Mouse (Mus musculus): ENCODE measurements around the gene Dmbx1.

Gene Dmbx1

GRCm38 (mm10) chr4:115938276-115939160, 1.2 kb downstream of the Dmbx1 start:
- peak; percentile 48 to 61 for DNase-seq

- DNase-seq: no peak
These were observed 2.4 kb downstream of the Dmbx1 start for GRCm38 (mm10) chr4:115937061-115937976.

DNA sequence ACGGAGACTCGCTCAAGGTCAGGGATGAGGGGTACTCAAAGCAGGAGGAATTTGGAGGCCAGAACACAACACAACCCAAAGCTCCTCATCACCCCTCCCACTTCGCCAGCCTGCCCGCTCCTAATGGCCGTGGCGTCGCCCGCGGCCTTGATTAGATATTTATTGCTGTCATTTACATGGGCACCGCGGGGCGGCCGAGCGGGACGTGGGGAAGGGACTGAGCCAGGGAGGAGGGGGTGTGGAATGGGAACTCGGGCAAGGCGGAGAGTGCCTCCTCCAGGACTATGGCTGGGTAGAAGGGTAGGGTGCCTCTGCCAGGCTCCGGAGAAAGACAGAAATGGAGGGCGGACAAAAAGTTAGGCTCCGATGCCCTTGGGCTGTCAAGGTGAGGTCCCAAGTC, 3.1 kb downstream of the Dmbx1 start:
- peak in 1 of 2 experiments; percentile 34 for DNase-seq

GRCm38 (mm10) chr4:115935835-115936581, 3.7 kb downstream of the Dmbx1 start:
- DNase-seq: peak in 1 of 2 experiments; percentile 22

DNA sequence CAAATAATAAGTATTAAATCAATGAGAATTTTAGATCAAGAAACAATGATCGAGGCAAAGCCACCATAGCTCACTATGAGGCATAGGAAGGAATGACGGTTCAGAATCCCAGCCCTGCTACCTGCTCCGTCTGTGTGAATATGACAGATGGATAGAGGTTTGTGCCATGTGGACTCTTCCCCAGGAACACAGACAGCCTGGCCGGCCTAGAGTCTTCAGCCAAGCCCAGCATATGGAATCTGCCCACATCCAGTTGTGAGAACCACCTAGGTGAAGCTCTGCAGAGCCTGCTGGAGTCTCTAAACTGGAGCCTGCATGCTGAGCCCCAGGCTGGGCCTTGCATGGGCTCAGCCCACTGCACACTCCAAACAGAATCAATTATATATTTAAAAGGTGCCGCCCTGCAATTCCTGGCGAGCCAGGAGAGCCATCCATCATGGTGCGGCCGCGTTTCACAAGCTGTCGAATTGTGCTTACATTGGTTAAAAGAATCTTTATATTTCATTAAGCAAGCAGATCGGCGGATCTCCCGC, 8.1 kb downstream of the Dmbx1 start:
- DNase-seq: no peak

GRCm38 (mm10) chr4:115927637-115928036, 12.1 kb downstream of the Dmbx1 start:
- DNase-seq: no peak

- DNase-seq: no peak
These were observed 16.4 kb downstream of the Dmbx1 start for GRCm38 (mm10) chr4:115923262-115923880.

GRCm38 (mm10) chr4:115922688-115923087, 17.0 kb downstream of the Dmbx1 start:
- no peak for DNase-seq

GRCm38 (mm10) chr4:115919911-115920310, 19.8 kb downstream of the Dmbx1 start:
- DNase-seq: peak in 1 of 2 experiments; percentile 48

GRCm38 (mm10) chr4:115911586-115911985, 28.1 kb downstream of the Dmbx1 start:
- no peak for DNase-seq

DNA sequence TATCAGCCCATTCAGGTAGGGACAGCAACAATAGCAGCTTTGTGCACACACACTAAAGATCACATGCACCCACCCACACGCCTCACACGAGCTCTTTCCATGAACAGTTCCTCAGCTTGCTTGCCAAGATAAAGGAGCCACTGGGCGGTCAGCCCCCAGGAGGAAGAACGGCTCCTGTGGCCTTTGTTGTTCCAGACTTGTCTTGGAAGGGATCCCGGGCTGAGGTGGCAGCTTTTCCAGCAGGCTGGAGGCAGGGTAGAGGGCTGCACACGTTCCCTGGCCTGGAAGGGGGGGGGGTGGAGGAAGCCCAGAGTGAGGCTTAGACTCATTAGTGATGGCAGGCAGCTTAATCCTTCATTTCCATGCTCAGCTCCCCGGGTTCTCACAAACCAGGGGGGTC, 31.1 kb downstream of the Dmbx1 start:
- DNase-seq: peak in 1 of 2 experiments; percentile 27

DNA sequence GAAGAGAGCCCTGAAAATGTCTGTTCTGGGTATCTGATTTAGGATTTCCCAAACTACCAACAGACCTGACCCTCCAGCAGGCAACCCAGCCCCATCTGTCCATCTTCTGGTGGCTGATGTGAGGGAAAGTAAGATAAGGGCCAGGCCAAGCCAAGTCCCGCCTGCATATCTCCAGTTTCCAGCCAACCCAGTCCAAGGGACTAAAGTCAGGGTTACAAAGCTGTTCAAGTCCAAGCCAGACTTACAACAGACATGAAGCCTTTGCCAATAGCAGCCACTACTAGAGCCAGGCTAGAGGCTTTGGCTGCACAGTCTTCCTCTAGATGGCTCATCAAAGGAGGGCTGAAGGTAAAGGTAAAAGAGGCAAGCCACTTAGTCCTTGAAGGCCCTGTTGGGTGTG, 31.7 kb downstream of the Dmbx1 start:
- no peak for DNase-seq

DNA sequence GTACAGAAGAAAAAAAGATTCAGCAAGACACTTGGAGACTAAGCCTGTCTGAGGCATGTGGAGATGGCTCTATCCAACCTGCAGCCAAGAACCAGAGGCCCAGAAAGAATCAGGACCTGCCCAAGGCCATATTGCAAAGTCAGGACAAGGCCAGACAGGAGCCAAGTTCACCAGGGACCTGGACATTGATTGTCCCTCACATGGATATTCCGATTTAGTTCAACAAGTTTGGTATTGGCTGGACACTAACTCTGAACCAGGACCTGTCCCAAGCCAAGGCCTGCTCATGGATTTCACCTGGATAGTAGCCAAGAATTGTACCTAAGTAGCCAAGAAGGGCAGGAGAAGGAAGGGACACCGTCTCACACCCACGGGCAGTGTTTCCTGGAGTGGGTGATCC, 32.9 kb downstream of the Dmbx1 start:
- no peak for DNase-seq

GRCm38 (mm10) chr4:115905701-115906100, 34.0 kb downstream of the Dmbx1 start:
- DNase-seq: no peak

GRCm38 (mm10) chr4:115904375-115904774, 35.4 kb downstream of the Dmbx1 start:
- peak in 1 of 2 experiments; percentile 31 for DNase-seq

DNA sequence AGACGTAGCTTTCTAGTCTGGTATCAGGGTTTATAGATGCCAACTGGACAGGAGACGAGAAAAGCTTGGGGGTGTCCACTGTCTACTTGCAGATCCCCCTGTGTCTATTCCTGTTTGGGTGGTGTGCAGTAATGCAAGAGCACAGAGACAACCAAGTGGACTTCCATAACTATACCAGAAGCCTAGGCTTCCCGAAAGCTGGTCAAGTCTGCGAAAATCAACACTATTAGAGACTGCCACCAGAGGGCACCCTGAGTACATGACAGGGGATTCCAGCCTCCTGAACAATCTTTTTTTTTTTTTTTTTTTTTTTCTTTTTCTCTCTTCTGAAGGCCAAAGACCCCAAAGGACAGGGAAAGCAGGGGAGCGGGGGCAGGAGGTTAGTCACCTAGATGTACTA, 36.9 kb downstream of the Dmbx1 start:
- DNase-seq: peak; percentile 90

DNA sequence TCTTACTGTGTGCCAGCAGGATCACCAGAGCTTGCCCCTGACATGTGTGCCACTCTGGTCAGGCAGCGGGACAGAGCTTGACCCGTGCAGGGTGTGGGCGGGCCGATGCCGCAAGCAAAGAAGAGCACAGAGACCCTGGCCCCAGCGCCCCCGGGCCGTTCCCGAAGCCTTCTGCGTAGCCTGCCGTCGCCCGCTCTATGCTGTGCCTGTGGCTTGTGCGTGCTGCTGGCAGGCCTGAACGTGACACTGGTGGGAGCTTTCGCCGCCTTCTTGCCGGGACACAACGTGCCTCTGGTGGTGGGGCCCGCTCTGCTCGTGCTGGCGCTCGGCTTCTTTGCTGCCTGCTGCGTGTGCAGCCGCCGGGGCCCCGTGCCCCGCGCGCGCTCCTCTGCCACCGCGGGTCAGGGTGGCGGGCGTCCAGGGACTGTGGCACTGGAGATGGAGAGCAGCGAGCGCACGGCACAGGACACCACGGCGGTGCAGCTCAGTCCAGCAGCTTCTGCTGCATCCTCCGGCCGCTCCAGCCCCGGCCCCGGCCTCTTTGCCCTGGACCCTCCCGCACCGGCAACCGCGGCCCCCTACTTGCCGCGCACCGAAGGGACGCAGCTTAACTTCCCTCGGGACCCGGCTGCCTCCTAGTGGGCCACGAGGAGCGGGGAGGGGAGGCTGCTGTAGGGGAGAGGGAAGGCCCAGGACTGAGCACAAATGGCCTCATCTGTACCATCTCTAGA, 41.7 kb downstream of the Dmbx1 start:
- DNase-seq: peak; percentile 36 to 40

DNA sequence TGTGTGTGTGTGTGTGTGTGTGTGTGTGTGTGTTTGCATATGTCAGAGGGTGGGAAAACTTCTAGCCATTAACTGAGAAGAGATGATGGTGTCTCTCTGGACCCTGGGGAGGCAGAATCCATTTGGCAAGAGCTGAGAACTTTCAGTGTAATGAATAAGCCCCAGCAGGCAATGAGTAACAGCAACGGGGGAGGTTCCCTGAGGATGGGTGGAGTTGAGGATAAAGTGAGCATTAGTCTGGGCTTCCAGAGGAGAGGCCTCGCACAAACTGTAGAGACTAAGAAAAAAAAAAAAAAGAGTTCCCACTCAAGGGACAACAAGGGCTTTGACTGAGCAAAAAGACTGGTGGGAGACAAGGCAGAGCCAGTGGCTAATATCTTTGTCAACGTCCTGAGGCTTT, 45.4 kb downstream of the Dmbx1 start:
- peak; percentile 49 to 62 for DNase-seq

- DNase-seq: peak; percentile 29 to 45
These were observed 49.2 kb downstream of the Dmbx1 start, which contains the start of gene 6430628N08Rik for GRCm38 (mm10) chr4:115890553-115890952. Gene 6430628N08Rik (plus strand): TSS chr4:115890665.

DNA sequence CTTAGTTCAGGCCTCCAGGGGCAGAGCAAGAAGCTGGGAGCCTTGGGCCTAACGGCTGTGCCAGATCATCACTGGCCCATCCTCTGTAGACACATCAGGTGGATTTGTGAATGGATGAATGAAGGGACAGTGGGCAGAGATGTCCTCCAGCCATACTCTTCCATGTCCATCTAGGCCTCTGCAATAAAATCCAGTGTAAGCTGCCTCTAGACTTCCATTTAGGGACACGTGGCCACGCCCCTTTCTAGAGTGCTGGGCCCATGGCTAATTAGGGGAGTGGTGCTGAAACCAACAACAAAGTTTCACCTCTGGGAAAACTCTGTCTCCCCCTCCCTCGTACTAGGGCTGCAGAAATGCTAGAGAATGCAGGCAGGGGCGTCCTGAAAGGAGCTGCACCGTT, 49.7 kb downstream of the Dmbx1 start:
- peak; percentile 18 to 27 for DNase-seq

GRCm38 (mm10) chr4:115886875-115887274, 52.9 kb downstream of the Dmbx1 start:
- peak; percentile 49 to 53 for DNase-seq

Data from kidney, postnatal 4 days (tissue).